ENCODE assay signal across 9 mouse cellular contexts in the genomic region with DNA sequence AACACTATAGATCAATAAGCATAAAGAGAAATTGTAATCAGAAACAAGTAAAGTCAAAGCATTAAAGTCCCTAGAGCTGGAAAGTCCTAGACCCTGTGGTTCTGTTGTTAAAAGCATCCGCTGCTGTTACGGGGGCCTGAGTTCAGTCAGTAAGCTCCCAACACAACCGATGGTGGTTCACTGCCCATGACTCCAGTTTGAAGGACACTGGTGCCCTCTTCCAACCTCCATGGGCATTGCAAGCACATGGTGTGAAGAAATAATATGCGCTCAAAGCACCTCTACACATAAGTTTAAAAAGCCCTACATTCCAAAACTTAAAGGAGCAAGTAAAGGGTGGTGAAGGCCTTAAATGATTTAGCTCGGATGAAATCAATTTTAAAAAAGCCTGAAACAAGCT. TPM values are rescaled to one million over a fixed set of nuclear protein-coding genes. Genes with fewer than 3 reads are reported as not detected.
A peak's percentile ranks its signal among the peaks of the same experiment; 100 is the strongest.
DNase-seq lines count a peak whose midpoint lies in the region; ATAC-seq lines count a peak whose summit lies in the region.
"Had no signal": no experiment of that assay in that cellular context is flagged by ENCODE, and none has a peak within 500 bp of the region (broad histone marks: within the 10 kb centered on the region; RNA-seq: fewer than 3 reads in every experiment).

No protein-coding gene starts in this region.

- H3K4me2 ChIP-seq in liver, embryonic 12.5 days: no peak overlapping the region
- H3K4me2 ChIP-seq: hindbrain, embryonic 13.5 days; lung, embryonic 15.5 days had no signal

- H3K36me3 ChIP-seq in liver, embryonic 12.5 days: peaks cover 79% of the 10 kb centered on the region
- H3K36me3 ChIP-seq in splenic B cell, adult 2 months (ENCODE audit: control insufficient read depth, insufficient read depth, low read length, poor library complexity, severe bottlenecking): peaks cover 9% of the 10 kb centered on the region

- H3K4me1 ChIP-seq in liver, embryonic 12.5 days: no peaks in the 10 kb centered on the region
- H3K4me1 ChIP-seq: hindbrain, embryonic 13.5 days; lung, embryonic 15.5 days had no signal

- H3K4me3 ChIP-seq in liver, embryonic 12.5 days: no peak overlapping the region
- H3K4me3 ChIP-seq: hindbrain, embryonic 13.5 days; lung, embryonic 15.5 days had no signal

- no peak overlapping the region for H3K9ac ChIP-seq in liver, embryonic 12.5 days
- H3K9ac ChIP-seq: hindbrain, embryonic 13.5 days; lung, embryonic 15.5 days had no signal

- H3K27ac ChIP-seq in liver, embryonic 12.5 days: no peak overlapping the region
- H3K27ac ChIP-seq: hindbrain, embryonic 13.5 days; lung, embryonic 15.5 days had no signal

- DNase-seq in liver (peak; percentile 8), ES-CJ7 (ENCODE audit: low read depth, low spot score) (peak; percentile 58)
- DNase-seq in splenic B cell, adult 2 months (ENCODE audit: low read depth, low spot score): peak; percentile 51
- no peak for DNase-seq in layer of hippocampus, adult 9-11 months
- DNase-seq in testis, postnatal 10 days (ENCODE audit: low spot score): no peak

- no peak for ATAC-seq in liver, embryonic 12.5 days
- ATAC-seq in erythroblast, adult 5-6 weeks (replicated peaks; ENCODE audit: low FRiP score, poor library complexity, severe bottlenecking): peak; percentile 69; the same call in 1 of the 2 replicates

- no peaks in the 10 kb centered on the region for H3K27me3 ChIP-seq in liver, embryonic 12.5 days (replicated peaks)
- no peaks in the 10 kb centered on the region for H3K27me3 ChIP-seq in splenic B cell, adult 2 months (ENCODE audit: control insufficient read depth, insufficient read depth, low read length, poor library complexity, severe bottlenecking)
- H3K27me3 ChIP-seq: hindbrain, embryonic 13.5 days; lung, embryonic 15.5 days had no signal

- 83% methylated on average over 5 of the region's 5 CpGs for WGBS in liver, embryonic 12.5 days (ENCODE audit: insufficient replicate concordance)

- no peaks in the 10 kb centered on the region for H3K9me3 ChIP-seq in liver, embryonic 12.5 days (replicated peaks)
- H3K9me3 ChIP-seq: hindbrain, embryonic 13.5 days; lung, embryonic 15.5 days had no signal

RNA-seq across cellular contexts. Expression of gene Nup153, which starts 24.6 kb away (rescaled TPM):
- polyA plus RNA-seq in liver, embryonic 12.5 days (2016; fragmentation: Nextera tagmentation; extraction: Ambion mirVana): 38.3 and 39.0 TPM in 2 replicates
- total RNA-seq in erythroblast, adult 5-6 weeks (2015; ENCODE audit: low replicate concordance): 67.2 and 84.4 TPM in 2 replicates
- 93.8 and 132 TPM in 2 replicates for total RNA-seq in erythroblast, adult 5-6 weeks (2017; ENCODE audit: low replicate concordance)

RNA-seq across cellular contexts. Expression of gene Fam8a1, which starts 33.8 kb away (rescaled TPM):
- polyA plus RNA-seq in liver, embryonic 12.5 days (2016; fragmentation: Nextera tagmentation; extraction: Ambion mirVana): 6.6 and 7.0 TPM in 2 replicates
- 9.2 and 10.2 TPM in 2 replicates for total RNA-seq in erythroblast, adult 5-6 weeks (2015; ENCODE audit: low replicate concordance)
- 8.9 TPM in 2 replicates for total RNA-seq in erythroblast, adult 5-6 weeks (2017; ENCODE audit: low replicate concordance)

Comparison
In these comparisons a context has a peak if more than half of its experiments do, and no peak if none do; other contexts are left out.
1. DNase-seq: peak in liver (single experiment), ES-CJ7 (single experiment) and splenic B cell, adult 2 months (single experiment); none in layer of hippocampus, adult 9-11 months (single experiment) and testis, postnatal 10 days (single experiment).